Mouse (Mus musculus): ENCODE results near the gene Gtpbp1. TPM values are rescaled to one million over a fixed set of nuclear protein-coding genes. Genes with fewer than 3 reads are reported as not detected.

Gtpbp1 gene
- polyA plus RNA-seq (2012; rRNA removed), result 41.2 and 61.0 TPM in 2 replicates

- TF ChIP-seq CTCF (IDR thresholded peaks at IDR 0.05; ENCODE audit: borderline replicate concordance, extremely low read depth, insufficient read depth, insufficient read length) (no peak), POLR2A (IDR thresholded peaks at IDR 0.05; ENCODE audit: borderline replicate concordance, extremely low read depth, insufficient read depth, insufficient read length, poor library complexity, severe bottlenecking) (peak; percentile 89)
- DNase-seq (ENCODE audit: low read depth), result peak; percentile 100
Observed at GRCm38 (mm10) chr15:79690426-79691022, at the start of gene Gtpbp1. Gene Gtpbp1 (plus strand): TSS chr15:79690845.

GRCm38 (mm10) chr15:79641135-79641817, 49.4 kb upstream of the Gtpbp1 start:
- no peak for TF ChIP-seq CTCF (IDR thresholded peaks at IDR 0.05; ENCODE audit: borderline replicate concordance, extremely low read depth, insufficient read depth, insufficient read length)
- no peak for TF ChIP-seq POLR2A (IDR thresholded peaks at IDR 0.05; ENCODE audit: borderline replicate concordance, extremely low read depth, insufficient read depth, insufficient read length, poor library complexity, severe bottlenecking)
- DNase-seq (ENCODE audit: low read depth), result no peak

- TF ChIP-seq POLR2A (IDR thresholded peaks at IDR 0.05; ENCODE audit: borderline replicate concordance, extremely low read depth, insufficient read depth, insufficient read length, poor library complexity, severe bottlenecking) (no peak), CTCF (IDR thresholded peaks at IDR 0.05; ENCODE audit: borderline replicate concordance, extremely low read depth, insufficient read depth, insufficient read length) (no peak)
- no peak for DNase-seq (ENCODE audit: low read depth)
Observed at GRCm38 (mm10) chr15:79645483-79645882, 45.2 kb upstream of the Gtpbp1 start.

- no peak for DNase-seq (ENCODE audit: low read depth)
- TF ChIP-seq POLR2A (IDR thresholded peaks at IDR 0.05; ENCODE audit: borderline replicate concordance, extremely low read depth, insufficient read depth, insufficient read length, poor library complexity, severe bottlenecking), result no peak
- TF ChIP-seq CTCF (IDR thresholded peaks at IDR 0.05; ENCODE audit: borderline replicate concordance, extremely low read depth, insufficient read depth, insufficient read length), result no peak
Observed at GRCm38 (mm10) chr15:79648130-79648529, 42.5 kb upstream of the Gtpbp1 start.

- peak; percentile 20 for DNase-seq (ENCODE audit: low read depth)
- TF ChIP-seq CTCF (IDR thresholded peaks at IDR 0.05; ENCODE audit: borderline replicate concordance, extremely low read depth, insufficient read depth, insufficient read length) (peak; percentile 68; the same call in 1 of the 2 replicates), POLR2A (IDR thresholded peaks at IDR 0.05; ENCODE audit: borderline replicate concordance, extremely low read depth, insufficient read depth, insufficient read length, poor library complexity, severe bottlenecking) (no peak)
Observed at GRCm38 (mm10) chr15:79650569-79650968, 40.1 kb upstream of the Gtpbp1 start.

GRCm38 (mm10) chr15:79651481-79651880, 39.2 kb upstream of the Gtpbp1 start:
- TF ChIP-seq POLR2A (IDR thresholded peaks at IDR 0.05; ENCODE audit: borderline replicate concordance, extremely low read depth, insufficient read depth, insufficient read length, poor library complexity, severe bottlenecking), result no peak
- peak; percentile 52; the same call in 1 of the 2 replicates for TF ChIP-seq CTCF (IDR thresholded peaks at IDR 0.05; ENCODE audit: borderline replicate concordance, extremely low read depth, insufficient read depth, insufficient read length)
- no peak for DNase-seq (ENCODE audit: low read depth)

GRCm38 (mm10) chr15:79656451-79656850, 34.2 kb upstream of the Gtpbp1 start:
- no peak for DNase-seq (ENCODE audit: low read depth)
- TF ChIP-seq POLR2A (IDR thresholded peaks at IDR 0.05; ENCODE audit: borderline replicate concordance, extremely low read depth, insufficient read depth, insufficient read length, poor library complexity, severe bottlenecking) (no peak), CTCF (IDR thresholded peaks at IDR 0.05; ENCODE audit: borderline replicate concordance, extremely low read depth, insufficient read depth, insufficient read length) (no peak)

- DNase-seq (ENCODE audit: low read depth), result peak; percentile 91
- TF ChIP-seq POLR2A (IDR thresholded peaks at IDR 0.05; ENCODE audit: borderline replicate concordance, extremely low read depth, insufficient read depth, insufficient read length, poor library complexity, severe bottlenecking), result no peak
- peak; percentile 64; the same call in 1 of the 2 replicates for TF ChIP-seq CTCF (IDR thresholded peaks at IDR 0.05; ENCODE audit: borderline replicate concordance, extremely low read depth, insufficient read depth, insufficient read length)
Observed at GRCm38 (mm10) chr15:79657837-79658530, 32.7 kb upstream of the Gtpbp1 start.

GRCm38 (mm10) chr15:79658531-79659375, 31.9 kb upstream of the Gtpbp1 start, which contains the start of the genes Fam227a and Cby1:
Gene Fam227a (minus strand): TSS chr15:79658956.
Gene Cby1 (plus strand): TSS chr15:79659199.
- DNase-seq (ENCODE audit: low read depth), result peak; percentile 98
- TF ChIP-seq CTCF (IDR thresholded peaks at IDR 0.05; ENCODE audit: borderline replicate concordance, extremely low read depth, insufficient read depth, insufficient read length) (no peak), POLR2A (IDR thresholded peaks at IDR 0.05; ENCODE audit: borderline replicate concordance, extremely low read depth, insufficient read depth, insufficient read length, poor library complexity, severe bottlenecking) (peak; percentile 56; the same call in 1 of the 2 replicates)

GRCm38 (mm10) chr15:79661852-79662251, 28.8 kb upstream of the Gtpbp1 start:
- TF ChIP-seq CTCF (IDR thresholded peaks at IDR 0.05; ENCODE audit: borderline replicate concordance, extremely low read depth, insufficient read depth, insufficient read length) (peak; percentile 46; the same call in 1 of the 2 replicates), POLR2A (IDR thresholded peaks at IDR 0.05; ENCODE audit: borderline replicate concordance, extremely low read depth, insufficient read depth, insufficient read length, poor library complexity, severe bottlenecking) (no peak)

More at GRCm38 (mm10) chr15:79661852-79662251, 28.8 kb upstream of the Gtpbp1 start:
- no peak for DNase-seq (ENCODE audit: low read depth)
